Mouse (Mus musculus) heart, postnatal 36 days (tissue): ENCODE results near the gene Slco3a1. TPM values are rescaled to one million over a fixed set of nuclear protein-coding genes. Genes with fewer than 3 reads are reported as not detected.
A peak's percentile ranks its signal among the peaks of the same experiment; 100 is the strongest.

ENCODE experiments used
- DNase-seq, 2 experiments: peaks; one replicate each; pipeline ENCODE4 v3.0.0; 2021 to 2022
- intact Hi-C: fragments of 180-260 bp; cut with DNase I; formaldehyde crosslinking; loops from one replicate; pipeline ENCODE4 v1.15.1; 2025
- total RNA-seq, 2 experiments: library from RNA; stranded (reverse); gene quantifications; 2 replicates each; pipeline ENCODE4 v1.2.3; 2021

The Slco3a1 gene
- total RNA-seq, 2 experiments from 2014 or later, result 105 to 116 TPM

DNA sequence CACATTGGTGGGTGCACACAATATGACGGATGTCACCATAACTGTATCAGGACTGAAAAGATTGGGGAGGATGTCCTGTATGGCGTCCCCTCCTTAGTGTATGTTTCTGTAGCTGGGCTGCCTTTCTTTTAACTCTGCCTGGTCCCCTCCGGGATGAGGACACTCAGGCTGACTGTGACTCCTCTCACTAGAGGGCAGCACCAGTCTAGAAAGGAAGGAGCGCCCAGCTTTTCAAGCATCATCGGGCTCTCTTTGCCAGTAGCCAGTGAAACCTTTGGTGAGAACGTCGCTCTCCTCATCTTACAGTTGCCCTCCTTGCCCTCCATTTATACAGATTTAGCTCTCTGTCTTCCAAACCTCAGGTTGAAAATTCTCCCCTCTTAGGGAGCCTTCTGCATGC is 187.2 kb downstream of the Slco3a1 start:
- peak in 1 of 2 experiments; percentile 48 for DNase-seq
- intact Hi-C loops, result loop anchor here (5.0 kb wide), 1 partner anchor 500 kb away; no protein-coding TSS in a partner anchor

- DNase-seq, result no peak
- intact Hi-C loops, result loop anchor here (5.0 kb wide), 1 partner anchor 502 kb away; no protein-coding TSS in a partner anchor
Measured at GRCm38 (mm10) chr7:74365623-74366022, 189.0 kb downstream of the Slco3a1 start.

GRCm38 (mm10) chr7:74364956-74365355 is 189.6 kb downstream of the Slco3a1 start:
- intact Hi-C loops, result loop anchor here (5.0 kb wide), 1 partner anchor 502 kb away; no protein-coding TSS in a partner anchor
- no peak for DNase-seq

DNA sequence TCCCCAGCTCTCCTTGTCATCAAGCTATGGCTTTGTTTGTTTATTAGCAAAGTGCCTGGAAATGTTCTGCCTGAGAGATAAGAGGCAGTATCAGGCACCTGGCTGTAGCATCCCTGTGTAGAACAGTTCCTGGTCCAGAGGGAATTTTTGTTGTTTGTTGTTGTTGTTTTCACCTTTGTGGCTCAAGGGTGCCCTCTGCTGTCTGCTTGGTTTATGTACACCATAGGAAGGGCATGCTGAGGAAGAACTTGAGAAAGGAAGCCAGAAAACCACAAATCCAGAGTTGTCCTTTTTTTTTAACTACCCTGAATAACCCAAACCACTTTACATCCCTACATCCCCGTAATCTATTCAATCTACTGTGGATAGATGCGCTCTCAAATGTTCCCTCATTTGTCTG is 191.1 kb downstream of the Slco3a1 start:
- intact Hi-C loops, result no loop called here

GRCm38 (mm10) chr7:74361677-74362076 is 192.9 kb downstream of the Slco3a1 start:
- intact Hi-C loops, result no loop called here
- no peak for DNase-seq

More for the DNA sequence above, 191.1 kb downstream of the Slco3a1 start:
- DNase-seq, result no peak

GRCm38 (mm10) chr7:74357027-74357426 is 197.6 kb downstream of the Slco3a1 start:
- intact Hi-C loops, result no loop called here
- DNase-seq, result no peak

- no peak for DNase-seq
- intact Hi-C loops, result loop anchor here (1.0 to 5.0 kb wide), 3 partner anchors 232 to 699 kb away; no protein-coding TSS in a partner anchor
Measured at GRCm38 (mm10) chr7:74354527-74355256, 199.9 kb downstream of the Slco3a1 start.

DNA sequence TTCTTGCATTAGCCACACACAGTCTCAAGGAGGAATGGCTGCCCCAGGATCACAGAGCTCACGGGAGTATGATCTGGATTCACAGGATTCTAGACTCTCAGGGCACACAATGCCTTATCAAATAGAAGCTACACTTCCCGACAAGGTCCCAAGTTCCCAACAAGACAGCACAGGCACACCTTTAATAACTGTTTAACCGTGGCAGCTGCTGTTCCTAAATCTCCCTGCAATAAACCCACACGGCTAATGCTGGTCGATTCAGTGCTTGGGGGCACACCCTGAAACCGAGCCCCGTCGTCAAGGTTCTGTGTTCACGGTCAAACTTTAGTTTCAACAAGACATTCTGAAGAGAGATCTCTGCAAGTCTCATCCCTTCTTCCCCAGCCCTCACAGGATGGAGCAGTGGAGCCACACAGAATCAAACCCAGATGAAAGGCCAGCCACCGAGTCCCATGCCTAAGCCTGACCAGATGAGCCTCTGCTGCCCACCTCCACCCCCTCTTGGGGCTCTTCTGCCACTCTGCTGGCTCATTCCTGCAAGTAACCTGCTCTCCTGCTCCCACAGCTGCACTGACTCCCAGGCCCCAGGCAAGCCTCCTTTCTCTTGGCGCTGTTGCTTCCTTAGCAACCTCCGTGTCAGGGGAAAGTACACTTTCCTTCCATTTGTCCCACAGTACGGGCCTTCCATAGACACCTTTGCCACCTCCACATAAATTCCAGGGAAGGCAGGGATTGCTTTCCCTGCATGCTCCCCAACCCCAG is 200.7 kb downstream of the Slco3a1 start:
- DNase-seq, result no peak
- intact Hi-C loops, result loop anchor here (1.0 to 5.0 kb wide), 3 partner anchors 232 to 699 kb away; no protein-coding TSS in a partner anchor

DNA sequence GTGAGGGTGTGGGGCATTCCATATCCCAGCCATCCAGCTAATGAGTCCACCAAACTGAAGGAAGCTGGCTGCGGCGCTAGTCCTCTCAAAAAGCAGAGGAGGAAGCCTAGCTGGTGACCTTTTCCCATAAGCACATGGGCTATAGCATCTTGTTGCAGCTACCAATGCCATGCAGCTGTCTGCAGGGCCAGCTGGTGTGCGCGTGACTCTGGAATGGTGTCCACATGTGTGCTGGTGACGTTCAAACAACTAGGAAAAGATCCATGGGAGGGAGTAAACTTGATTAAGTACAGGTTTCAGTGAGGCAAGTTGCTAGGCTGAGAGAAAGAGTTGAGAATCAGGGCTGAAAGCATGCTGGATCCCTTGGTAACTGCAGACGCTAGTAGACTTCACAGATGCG is 201.3 kb downstream of the Slco3a1 start:
- intact Hi-C loops, result loop anchor here (5.0 kb wide), 1 partner anchor 231 kb away; no protein-coding TSS in a partner anchor
- no peak for DNase-seq

DNA sequence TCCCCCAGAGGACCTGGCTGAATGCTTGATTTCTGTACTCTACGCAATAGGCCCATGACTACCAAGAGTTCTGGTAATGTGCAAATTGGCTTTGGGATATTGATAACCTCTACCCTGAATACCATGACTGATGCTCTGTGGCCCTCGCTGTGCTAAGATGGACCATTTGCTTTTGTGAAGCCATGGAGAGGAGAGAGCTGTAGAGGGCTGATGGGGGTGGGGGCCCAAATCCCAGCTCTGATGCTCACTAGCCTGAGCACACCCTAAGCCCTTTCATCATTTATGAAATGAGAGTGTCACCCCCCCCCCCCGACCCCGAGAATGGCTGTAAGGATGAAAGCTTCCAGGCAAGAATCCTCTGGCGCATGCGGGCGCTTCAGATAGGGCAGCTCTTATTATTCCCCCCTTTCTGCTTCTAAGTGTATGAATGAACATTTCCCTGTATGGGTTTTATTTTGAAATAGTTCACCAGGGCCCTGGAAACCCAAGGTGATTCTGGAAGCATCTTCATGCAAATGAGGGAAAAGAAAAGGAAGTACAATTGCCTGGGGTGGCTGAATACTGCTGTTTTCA is 206.2 kb downstream of the Slco3a1 start:
- DNase-seq, result no peak
- intact Hi-C loops, result loop anchor here (10.0 kb wide), 1 partner anchor 74 kb away; no protein-coding TSS in a partner anchor

- no peak for DNase-seq
Measured at GRCm38 (mm10) chr7:74347026-74347425, 207.6 kb downstream of the Slco3a1 start.

DNA sequence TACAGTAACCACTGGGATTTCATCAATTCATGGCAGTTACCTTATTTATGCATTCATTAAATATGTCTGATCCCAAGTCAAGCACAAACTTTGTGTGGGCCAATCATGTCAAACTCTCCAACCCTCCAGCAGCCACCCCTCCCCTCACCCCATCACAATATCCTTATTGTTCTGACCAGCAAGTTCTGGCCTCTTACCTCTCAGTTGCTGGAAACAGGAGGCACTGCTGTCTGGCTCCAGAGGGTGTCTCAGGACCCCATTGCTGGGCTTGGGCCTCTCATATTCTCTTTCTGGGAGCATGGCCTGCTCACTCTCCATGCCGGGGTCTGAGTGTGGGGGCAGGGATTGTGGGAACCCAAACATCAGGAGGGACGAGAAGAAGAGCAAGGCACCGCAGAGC is 208.1 kb downstream of the Slco3a1 start:
- intact Hi-C loops, result loop anchor here (10.0 kb wide), 1 partner anchor 72 kb away; no protein-coding TSS in a partner anchor
- DNase-seq, result no peak

More at GRCm38 (mm10) chr7:74347026-74347425, 207.6 kb downstream of the Slco3a1 start:
- intact Hi-C loops, result loop anchor here (10.0 kb wide), 1 partner anchor 72 kb away; no protein-coding TSS in a partner anchor

DNA sequence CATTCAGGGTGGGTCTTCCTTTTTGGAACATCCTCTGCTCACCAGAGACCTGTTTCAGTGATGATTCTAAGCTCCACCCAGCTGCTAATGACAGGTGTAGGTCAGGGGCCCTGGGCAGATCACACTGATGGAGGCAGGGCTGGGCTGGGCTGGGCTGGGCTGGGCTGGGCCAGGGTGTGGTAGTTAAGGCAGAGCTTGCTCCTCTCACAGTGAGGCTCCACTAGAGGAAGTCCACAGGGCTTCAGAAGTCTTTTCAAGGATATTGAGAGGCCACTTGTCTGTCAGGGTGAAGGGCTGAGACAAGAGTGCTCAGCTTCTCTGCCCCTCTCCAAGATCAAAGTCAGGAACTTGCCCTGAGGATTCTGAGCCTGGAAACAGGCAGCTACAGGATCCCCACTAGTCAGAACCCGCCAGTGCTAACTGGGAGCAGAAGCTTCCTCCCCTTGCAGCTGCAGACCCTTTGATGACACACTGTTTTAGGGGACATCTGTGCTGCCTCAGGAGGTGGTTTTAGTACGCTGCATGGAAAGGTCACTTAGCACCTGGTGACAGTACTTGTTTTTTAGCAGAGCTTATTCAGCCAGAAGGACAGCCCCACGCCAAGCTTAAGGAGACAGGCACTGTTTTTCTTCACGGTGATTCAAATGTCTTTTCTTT is 213.3 kb downstream of the Slco3a1 start:
- DNase-seq, result no peak
- intact Hi-C loops, result loop anchor here (10.0 kb wide), 1 partner anchor 66 kb away; no protein-coding TSS in a partner anchor

- intact Hi-C loops, result loop anchor here (10.0 kb wide), 1 partner anchor 66 kb away; no protein-coding TSS in a partner anchor
Measured at GRCm38 (mm10) chr7:74340419-74340954, 214.1 kb downstream of the Slco3a1 start.

DNA sequence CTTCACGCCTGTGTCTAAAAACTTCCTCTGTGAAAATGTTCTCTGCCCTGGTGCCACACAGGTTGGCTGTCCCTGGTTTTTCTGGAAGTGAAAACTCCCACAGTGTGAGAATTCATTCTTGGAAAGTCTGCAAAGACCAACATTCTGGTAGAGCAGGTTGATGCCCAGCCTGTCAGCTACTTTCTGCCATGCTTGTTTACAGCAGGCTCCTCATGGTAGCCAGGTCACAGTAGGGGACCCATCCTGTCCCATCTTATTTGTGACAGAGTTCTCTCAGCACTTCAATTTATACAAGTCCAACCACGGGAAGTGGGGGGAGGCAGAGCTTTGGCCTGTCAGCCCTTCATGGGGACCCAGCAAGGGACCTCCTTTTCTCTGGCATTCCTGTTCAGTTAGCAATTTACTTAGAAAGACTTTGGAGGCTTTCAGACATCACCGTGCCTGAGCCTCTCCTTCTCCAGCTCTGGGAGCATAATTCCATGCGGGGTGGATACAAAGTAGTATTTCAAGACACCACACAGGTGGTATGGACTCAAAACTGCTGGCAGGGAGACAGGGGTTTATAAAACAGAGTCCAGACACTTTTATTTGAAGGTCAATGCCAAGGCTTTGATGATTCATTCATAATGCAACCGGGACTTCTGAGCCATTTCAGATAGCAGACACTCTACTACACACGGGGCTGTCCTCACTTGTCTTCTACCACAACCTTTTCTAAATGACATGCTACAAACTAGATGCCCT is 216.7 kb downstream of the Slco3a1 start:
- intact Hi-C loops, result no loop called here
- no peak for DNase-seq

More at GRCm38 (mm10) chr7:74340419-74340954, 214.1 kb downstream of the Slco3a1 start:
- DNase-seq, result no peak

GRCm38 (mm10) chr7:74332323-74332722 is 222.3 kb downstream of the Slco3a1 start:
- intact Hi-C loops, result no loop called here
- no peak for DNase-seq

GRCm38 (mm10) chr7:74330858-74331726 is 223.5 kb downstream of the Slco3a1 start:
- no peak for DNase-seq
- intact Hi-C loops, result no loop called here
